Mouse (Mus musculus): ENCODE results near the gene Mcub.

Gene Mcub

DNA sequence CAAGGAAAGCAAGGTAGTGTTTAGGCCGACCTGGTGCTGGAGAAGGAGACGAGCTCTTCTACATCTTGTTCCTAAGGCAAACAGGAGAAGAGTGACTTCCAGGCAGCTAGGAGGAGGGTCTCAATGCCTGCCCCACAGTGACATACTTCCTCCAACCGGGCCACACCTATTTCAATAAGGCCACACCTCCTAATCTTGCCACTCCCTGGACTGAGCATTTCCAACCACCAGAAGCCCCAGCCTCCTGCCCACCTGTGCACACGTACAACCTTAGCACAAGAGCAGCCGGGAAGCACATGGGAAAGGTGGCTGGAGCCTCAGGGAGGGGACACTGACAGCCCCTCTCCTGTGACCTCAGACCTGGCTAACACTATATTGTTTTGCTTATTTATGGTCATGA lies 78.0 kb downstream of the Mcub start:
- no peak for DNase-seq (ENCODE audit: low spot score)

- no peak for DNase-seq (ENCODE audit: low spot score)
Observed at GRCm38 (mm10) chr3:129887779-129888517, 82.1 kb downstream of the Mcub start.

- DNase-seq (ENCODE audit: low spot score): no peak
Observed at GRCm38 (mm10) chr3:129886430-129886829, 83.6 kb downstream of the Mcub start.

DNA sequence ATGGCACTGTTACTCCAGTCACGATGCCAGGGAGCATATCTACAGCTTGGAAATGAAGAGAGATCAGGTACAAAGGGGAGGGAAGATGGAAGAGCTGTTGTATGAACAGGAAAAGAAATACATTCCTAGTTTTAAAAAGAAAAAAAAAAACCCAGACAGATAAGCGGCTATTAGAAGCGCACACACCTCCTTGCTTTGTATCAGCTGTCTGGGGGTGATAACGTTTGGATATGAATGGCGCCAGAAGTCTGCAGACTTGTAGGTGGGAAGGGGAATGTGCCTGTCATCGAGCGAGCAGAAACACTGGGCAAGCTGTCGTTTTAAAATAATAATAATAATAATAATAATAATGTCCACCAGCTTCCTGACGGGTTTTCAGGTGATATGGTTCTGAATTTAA lies 84.4 kb downstream of the Mcub start:
- DNase-seq (ENCODE audit: low spot score): no peak

GRCm38 (mm10) chr3:129880925-129881593 lies 88.9 kb downstream of the Mcub start:
- DNase-seq (ENCODE audit: low spot score): no peak

GRCm38 (mm10) chr3:129879913-129880312 lies 90.1 kb downstream of the Mcub start:
- no peak for DNase-seq (ENCODE audit: low spot score)

- no peak for DNase-seq (ENCODE audit: low spot score)
Observed at GRCm38 (mm10) chr3:129879131-129879757, 90.8 kb downstream of the Mcub start.

- peak; percentile 74 for DNase-seq (ENCODE audit: low spot score)
Observed at GRCm38 (mm10) chr3:129878405-129879021, 91.5 kb downstream of the Mcub start, which contains the start of gene Pla2g12a. Gene Pla2g12a, plus strand, starts transcription at chr3:129878606.

DNA sequence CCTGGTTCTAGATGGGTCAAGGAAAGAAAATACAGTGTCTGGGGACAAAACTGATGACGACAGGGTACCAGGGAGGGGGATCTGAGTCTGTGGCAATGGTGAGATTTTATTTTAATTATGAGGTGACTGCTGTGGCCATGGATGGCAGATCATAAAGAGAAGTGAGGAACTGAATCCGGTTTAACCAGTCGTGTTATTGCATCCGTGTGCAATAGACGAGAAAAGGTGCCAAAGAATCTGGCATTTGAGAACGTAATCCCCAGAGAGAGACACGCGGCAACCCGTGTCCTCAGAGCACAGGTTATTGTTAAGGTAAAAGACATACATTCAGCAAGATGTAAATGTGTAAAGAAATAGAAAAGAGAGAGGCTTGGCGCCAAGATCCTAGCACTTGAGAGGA lies 92.7 kb downstream of the Mcub start:
- no peak for DNase-seq (ENCODE audit: low spot score)

Measured in layer of hippocampus, adult 9-10 months (tissue).